Mouse (Mus musculus) stomach, embryonic 15.5 days (tissue): Measurements from ENCODE around the gene Asic2. TPM values are rescaled to one million over a fixed set of nuclear protein-coding genes. Genes with fewer than 3 reads are reported as not detected.

ENCODE experiments used
- ATAC-seq: fragments of 200-750 bp; cut with Nextera tagmentation; 2 replicates; pipeline ENCODE4 v1.8.0; 2017; ENCODE audit warnings: low read depth, moderate number of reproducible peaks, moderate TSS enrichment; ENCODE audit not compliant: insufficient read depth, low FRiP score
- H3K27ac ChIP-seq: fragments of 300-500 bp; sonication (generic); 2 replicates; pipeline ENCODE4 v1.5.1; 2015; ENCODE audit warnings: mild to moderate bottlenecking, inconsistent platforms
- H3K27me3 ChIP-seq: fragments of 300-500 bp; sonication (generic); replicated peaks from 2 replicates; pipeline ENCODE4 v1.6.1; 2015; ENCODE audit warnings: inconsistent platforms
- H3K36me3 ChIP-seq: fragments of 300-500 bp; sonication (generic); 2 replicates; pipeline ENCODE4 v1.6.1; 2015; ENCODE audit warnings: inconsistent platforms
- H3K4me1 ChIP-seq: fragments of 300-500 bp; sonication (generic); 2 replicates; pipeline ENCODE4 v1.6.1; 2015; ENCODE audit warnings: inconsistent platforms
- H3K4me2 ChIP-seq: fragments of 300-500 bp; sonication (generic); 2 replicates; pipeline ENCODE4 v1.6.1; 2015; ENCODE audit warnings: mild to moderate bottlenecking, inconsistent platforms
- H3K4me3 ChIP-seq: fragments of 300-500 bp; sonication (generic); replicated peaks from 2 replicates; pipeline ENCODE4 v1.5.1; 2015; ENCODE audit warnings: inconsistent platforms
- H3K9ac ChIP-seq: fragments of 300-500 bp; sonication (generic); 2 replicates; pipeline ENCODE4 v1.6.1; 2015; ENCODE audit warnings: inconsistent platforms
- H3K9me3 ChIP-seq: fragments of 300-500 bp; sonication (generic); 2 replicates; pipeline ENCODE4 v1.6.1; 2016; ENCODE audit warnings: inconsistent platforms
- WGBS: fragments of 180-500 bp; shearing (Covaris S2); methylation state at CpG from one replicate; pipeline ENCODE4 v1.1.7; 2015; 5-methylcytosine and 5-hydroxymethylcytosine counted together
- polyA plus RNA-seq: library from polyadenylated mRNA; unstranded; fragments of >200 nt; fragmentation: Nextera tagmentation; extraction: Ambion mirVana; gene quantifications from 2 replicates; pipeline ENCODE4 v1.2.1, GENCODE M21; 2015

Asic2 gene
- polyA plus RNA-seq, 1 experiment from 2014 or later, result 0.65 TPM

DNA sequence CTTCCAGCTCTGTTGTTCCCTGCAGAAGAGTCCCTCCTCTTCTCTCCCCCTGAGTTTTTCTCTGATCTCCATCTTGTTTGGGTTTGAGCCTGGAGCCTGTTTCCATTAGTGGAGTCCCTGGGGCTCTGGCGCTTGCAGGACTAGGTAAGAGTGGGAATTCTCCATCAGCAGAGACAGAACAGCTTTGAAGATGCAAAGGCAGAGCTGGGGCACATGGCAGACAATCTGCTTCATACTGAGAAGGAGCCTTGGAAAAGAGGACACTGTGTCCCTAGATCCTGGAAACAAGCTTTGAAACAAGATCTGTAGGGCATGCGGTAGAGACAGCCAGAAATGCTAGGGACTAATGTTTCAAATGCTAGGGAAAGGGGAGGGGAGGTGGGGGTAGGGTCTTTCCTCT is 729.2 kb downstream of the Asic2 start:
- no peak for ATAC-seq
- no peaks in the 10 kb centered on the region for H3K27me3 ChIP-seq
- H3K36me3 ChIP-seq, result no peaks in the 10 kb centered on the region
- no peaks in the 10 kb centered on the region for H3K9me3 ChIP-seq
- H3K4me1 ChIP-seq, result no peaks in the 10 kb centered on the region
- no peak overlapping the region for H3K4me2 ChIP-seq
- no peak overlapping the region for H3K27ac ChIP-seq
- 67% methylated on average over 2 of the region's 2 CpGs for WGBS
- no peak overlapping the region for H3K9ac ChIP-seq
- no peak overlapping the region for H3K4me3 ChIP-seq

DNA sequence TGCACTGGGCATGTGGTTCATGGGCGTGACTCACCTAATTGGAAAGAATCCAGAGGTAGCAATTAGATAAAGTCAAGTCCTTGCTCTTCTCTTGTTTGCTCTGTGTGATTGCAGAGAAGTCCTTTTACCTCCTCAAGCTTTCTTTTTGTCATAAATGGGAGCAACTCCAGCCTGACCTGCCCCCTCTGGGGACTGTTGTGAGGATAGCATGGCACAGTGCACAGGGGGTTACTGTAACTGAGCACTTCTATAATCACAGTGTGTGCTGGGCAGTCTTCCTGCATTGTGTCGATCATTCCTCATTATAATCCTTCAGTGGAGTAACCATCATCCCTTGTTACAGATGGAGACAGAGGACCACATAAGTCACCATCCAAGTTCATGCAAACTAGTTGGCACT is 732.2 kb downstream of the Asic2 start:
- WGBS, result 91% methylated on average over 2 of the region's 2 CpGs
- Histone ChIP-seq H3K27ac (no peak overlapping the region), H3K9me3 (no peaks in the 10 kb centered on the region), H3K4me3 (no peak overlapping the region), H3K36me3 (no peaks in the 10 kb centered on the region), H3K27me3 (no peaks in the 10 kb centered on the region), H3K4me2 (no peak overlapping the region), H3K9ac (no peak overlapping the region), H3K4me1 (no peaks in the 10 kb centered on the region)
- no peak for ATAC-seq

DNA sequence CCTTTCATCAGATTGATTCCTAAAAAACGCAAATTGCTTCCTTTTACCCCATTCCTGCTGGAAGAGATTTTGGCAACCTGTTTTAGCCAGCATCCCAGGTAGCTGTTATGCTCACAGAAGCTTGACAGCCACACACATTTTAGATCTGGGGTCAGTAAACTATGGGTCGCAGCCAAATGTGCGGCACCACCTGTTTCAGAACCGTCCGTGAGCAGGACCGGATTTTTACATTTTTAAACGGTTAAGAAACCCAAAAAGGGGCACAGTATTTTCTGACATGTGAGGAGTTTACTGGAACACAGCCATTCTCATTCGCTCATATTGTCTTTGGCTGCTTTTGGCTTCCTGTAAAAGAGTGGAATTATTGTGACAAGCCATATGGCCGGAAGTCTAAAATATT is 744.9 kb downstream of the Asic2 start:
- Histone ChIP-seq H3K9ac (no peak overlapping the region), H3K4me2 (no peak overlapping the region), H3K36me3 (no peaks in the 10 kb centered on the region), H3K9me3 (no peaks in the 10 kb centered on the region), H3K27me3 (no peaks in the 10 kb centered on the region), H3K27ac (no peak overlapping the region), H3K4me1 (no peaks in the 10 kb centered on the region), H3K4me3 (no peak overlapping the region)
- 79% methylated on average over 9 of the region's 9 CpGs for WGBS
- no peak for ATAC-seq

DNA sequence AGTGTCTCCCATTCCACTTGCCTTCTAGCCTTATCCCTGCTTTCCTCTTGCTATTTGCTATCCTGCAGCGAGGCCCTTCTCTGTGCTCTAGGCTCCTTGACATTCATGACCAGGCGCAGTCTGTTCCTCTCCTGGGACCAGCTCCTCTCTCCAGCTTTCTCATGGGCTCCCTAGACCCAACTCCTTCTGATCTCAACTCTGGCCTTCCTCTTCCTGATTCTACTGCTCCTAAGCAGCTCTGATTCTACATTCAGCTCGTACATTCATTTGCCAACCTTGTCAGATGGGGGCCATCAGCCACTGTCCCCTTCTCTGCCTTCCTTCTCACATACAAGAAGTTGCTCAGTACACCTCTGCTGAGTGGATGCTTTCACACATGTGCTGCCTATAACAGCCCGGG is 747.5 kb downstream of the Asic2 start:
- H3K9ac ChIP-seq, result no peak overlapping the region
- H3K9me3 ChIP-seq, result no peaks in the 10 kb centered on the region
- ATAC-seq, result no peak

DNA sequence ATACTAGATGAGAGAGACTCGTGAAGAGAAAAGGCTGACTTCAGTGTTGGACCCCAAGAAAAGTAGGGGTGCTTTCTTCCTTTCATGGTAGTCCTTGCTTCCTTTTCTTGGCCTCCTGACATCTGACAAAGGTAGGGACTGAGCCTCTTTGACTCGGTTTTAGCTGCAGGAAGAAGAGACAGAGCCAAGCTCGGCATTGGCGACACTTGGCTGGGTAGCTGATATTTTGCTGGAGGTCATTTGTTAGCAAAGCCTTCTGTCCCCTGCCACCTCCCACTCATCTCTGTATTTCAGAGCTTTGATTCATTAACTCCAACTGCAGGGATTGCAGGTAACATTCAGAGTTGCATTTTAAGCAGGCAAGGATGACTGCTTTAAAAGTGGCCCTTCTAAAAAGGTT is 762.8 kb downstream of the Asic2 start:
- 60% methylated on average over 4 of the region's 4 CpGs for WGBS
- Histone ChIP-seq H3K9me3 (no peaks in the 10 kb centered on the region), H3K9ac (no peak overlapping the region), H3K4me3 (no peak overlapping the region), H3K27ac (no peak overlapping the region), H3K36me3 (no peaks in the 10 kb centered on the region), H3K4me2 (no peak overlapping the region), H3K4me1 (no peaks in the 10 kb centered on the region), H3K27me3 (no peaks in the 10 kb centered on the region)
- ATAC-seq, result no peak

More for the DNA sequence above, 747.5 kb downstream of the Asic2 start:
- Histone ChIP-seq H3K4me1 (no peaks in the 10 kb centered on the region), H3K36me3 (no peaks in the 10 kb centered on the region), H3K27ac (no peak overlapping the region), H3K4me2 (no peak overlapping the region), H3K27me3 (no peaks in the 10 kb centered on the region), H3K4me3 (no peak overlapping the region)
- 84% methylated on average over 4 of the region's 4 CpGs for WGBS

DNA sequence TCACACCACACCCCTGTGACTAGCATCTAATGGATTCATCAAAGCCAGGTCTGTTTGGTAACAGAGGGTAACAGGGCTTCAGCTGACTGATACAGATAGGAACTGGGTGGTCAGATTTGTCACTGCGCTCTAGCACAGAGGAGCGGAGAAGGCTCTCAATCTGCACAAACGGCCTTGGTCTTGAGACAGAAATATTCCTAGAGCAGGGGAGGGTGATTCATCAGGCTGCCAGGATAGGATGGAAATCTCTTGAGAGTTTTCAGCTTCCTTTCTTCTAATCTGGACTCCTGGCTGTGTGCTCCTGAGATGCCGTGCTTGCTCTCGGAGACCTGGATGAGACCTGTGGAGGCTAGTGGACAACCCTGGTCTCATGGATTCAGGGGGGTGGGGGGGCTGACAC is 765.7 kb downstream of the Asic2 start:
- Histone ChIP-seq H3K9me3 (no peaks in the 10 kb centered on the region), H3K9ac (no peak overlapping the region), H3K36me3 (no peaks in the 10 kb centered on the region), H3K27ac (no peak overlapping the region), H3K4me2 (no peak overlapping the region), H3K27me3 (no peaks in the 10 kb centered on the region), H3K4me3 (no peak overlapping the region), H3K4me1 (no peaks in the 10 kb centered on the region)
- ATAC-seq, result no peak
- 71% methylated on average over 5 of the region's 5 CpGs for WGBS

DNA sequence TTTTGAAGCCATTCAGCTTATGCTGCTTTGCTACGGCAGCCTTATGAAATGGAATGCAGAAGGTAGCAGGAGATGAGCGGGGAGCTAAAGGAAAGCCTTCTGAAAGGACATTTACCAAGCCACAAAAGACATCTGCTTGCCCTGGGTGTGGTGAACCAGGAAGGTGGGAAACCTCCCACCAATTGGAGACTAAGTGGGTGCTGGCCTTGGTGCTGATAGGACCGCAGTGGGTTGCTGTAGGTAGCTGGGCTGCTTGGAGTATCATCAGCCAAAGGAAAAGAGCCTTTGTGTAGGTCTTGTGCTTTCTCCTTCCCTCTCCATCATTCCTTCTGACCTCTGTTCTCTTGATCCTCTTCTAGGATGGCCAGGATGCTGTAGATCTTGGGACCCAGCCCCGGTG is 774.4 kb downstream of the Asic2 start:
- no peaks in the 10 kb centered on the region for H3K27me3 ChIP-seq
- H3K9me3 ChIP-seq, result no peaks in the 10 kb centered on the region
- H3K4me2 ChIP-seq, result no peak overlapping the region
- 40% methylated on average over 4 of the region's 4 CpGs for WGBS
- H3K27ac ChIP-seq, result no peak overlapping the region
- no peaks in the 10 kb centered on the region for H3K36me3 ChIP-seq
- no peak for ATAC-seq
- H3K4me1 ChIP-seq, result no peaks in the 10 kb centered on the region
- no peak overlapping the region for H3K9ac ChIP-seq
- H3K4me3 ChIP-seq, result no peak overlapping the region

DNA sequence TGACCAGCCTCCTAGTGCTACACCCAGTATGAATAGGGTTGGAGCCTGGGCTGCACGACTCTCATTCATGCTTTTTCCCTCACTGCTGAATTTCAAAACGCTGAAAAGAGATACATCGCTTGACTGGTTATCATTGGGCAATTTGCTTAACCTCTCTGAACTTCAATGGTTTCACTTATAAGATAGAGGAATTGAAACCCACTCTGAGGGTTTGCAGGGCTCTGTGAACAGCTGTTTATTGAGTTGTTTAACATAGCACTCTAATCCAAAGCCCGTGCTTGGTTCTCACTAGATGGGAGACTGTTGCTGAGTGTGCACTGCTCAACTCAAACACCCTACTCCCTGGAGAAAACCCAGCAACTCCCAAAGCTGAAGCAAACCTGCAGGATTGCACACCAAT is 776.1 kb downstream of the Asic2 start:
- 74% methylated on average over 4 of the region's 4 CpGs for WGBS
- H3K27ac ChIP-seq, result no peak overlapping the region
- H3K4me2 ChIP-seq, result no peak overlapping the region
- no peak overlapping the region for H3K9ac ChIP-seq
- ATAC-seq, result no peak
- H3K27me3 ChIP-seq, result no peaks in the 10 kb centered on the region
- no peaks in the 10 kb centered on the region for H3K36me3 ChIP-seq
- no peaks in the 10 kb centered on the region for H3K9me3 ChIP-seq
- no peak overlapping the region for H3K4me3 ChIP-seq
- H3K4me1 ChIP-seq, result no peaks in the 10 kb centered on the region

DNA sequence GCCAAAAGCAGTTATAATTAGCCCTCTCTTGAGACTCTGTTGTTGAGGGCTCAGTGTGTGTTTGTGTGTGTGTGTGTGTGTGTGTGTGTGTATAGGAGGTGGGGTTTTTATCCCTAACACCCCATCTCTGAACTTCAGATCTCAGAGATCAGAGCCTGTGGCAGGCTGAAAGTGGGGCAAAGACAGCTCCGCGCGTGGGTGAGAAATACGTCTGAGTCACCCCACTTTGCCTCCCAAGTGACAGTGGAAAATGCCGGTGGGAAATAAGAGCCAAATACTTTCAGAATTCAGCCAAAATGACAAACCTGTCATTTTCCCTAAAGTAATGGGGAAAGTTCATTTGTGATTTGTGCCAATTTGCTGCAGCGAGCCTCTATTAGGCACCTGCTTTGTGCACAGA is 779.2 kb downstream of the Asic2 start:
- H3K36me3 ChIP-seq, result no peaks in the 10 kb centered on the region
- no peak overlapping the region for H3K27ac ChIP-seq
- no peaks in the 10 kb centered on the region for H3K9me3 ChIP-seq
- ATAC-seq, result no peak
- no peak overlapping the region for H3K4me2 ChIP-seq
- H3K9ac ChIP-seq, result no peak overlapping the region
- 85% methylated on average over 6 of the region's 6 CpGs for WGBS
- no peaks in the 10 kb centered on the region for H3K4me1 ChIP-seq
- H3K4me3 ChIP-seq, result no peak overlapping the region
- H3K27me3 ChIP-seq, result no peaks in the 10 kb centered on the region

DNA sequence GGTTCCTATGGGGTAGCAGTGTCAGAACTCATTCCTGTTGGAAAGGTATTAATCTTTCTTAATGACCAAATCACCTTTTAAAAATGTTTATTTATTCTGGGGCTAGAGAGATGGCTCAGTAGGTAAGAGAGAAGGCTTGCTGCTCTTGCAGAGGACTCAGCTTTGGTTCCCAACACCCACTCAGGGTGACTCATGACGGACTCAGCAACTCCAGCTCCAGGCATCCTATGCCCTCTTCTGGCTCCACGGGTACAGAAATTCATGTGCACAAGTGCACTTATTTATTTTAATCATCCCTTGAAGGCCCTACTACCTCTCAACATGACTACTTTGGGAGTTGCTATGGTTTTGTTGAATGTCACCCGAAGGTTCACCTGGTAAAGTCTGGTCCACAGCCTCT is 780.4 kb downstream of the Asic2 start:
- Histone ChIP-seq H3K4me2 (no peak overlapping the region), H3K9me3 (no peaks in the 10 kb centered on the region), H3K27me3 (no peaks in the 10 kb centered on the region), H3K27ac (no peak overlapping the region), H3K9ac (no peak overlapping the region), H3K4me1 (no peaks in the 10 kb centered on the region), H3K36me3 (no peaks in the 10 kb centered on the region), H3K4me3 (no peak overlapping the region)
- WGBS, result 79% methylated on average over 3 of the region's 3 CpGs
- no peak for ATAC-seq

DNA sequence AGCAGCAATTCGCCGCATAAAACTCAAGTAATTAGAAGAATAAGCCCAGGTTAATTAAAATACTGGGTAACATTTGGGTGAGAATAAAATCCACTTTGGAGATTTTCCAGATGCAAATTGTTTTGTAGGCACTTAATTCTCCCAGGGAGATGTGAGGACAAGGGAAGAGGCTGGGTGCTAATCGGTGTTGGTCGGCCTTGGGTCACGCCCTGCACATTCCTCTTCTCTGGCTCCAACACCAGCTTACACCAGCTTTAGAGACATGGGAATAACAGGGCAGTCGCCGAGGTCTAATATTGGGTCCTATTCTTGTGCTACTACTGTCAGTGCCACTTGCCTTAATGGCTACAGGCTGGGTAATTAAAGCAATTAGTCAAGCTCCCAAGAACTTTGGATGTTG is 783.5 kb downstream of the Asic2 start:
- H3K4me3 ChIP-seq, result no peak overlapping the region
- WGBS, result 65% methylated on average over 7 of the region's 7 CpGs
- no peak overlapping the region for H3K27ac ChIP-seq
- H3K4me2 ChIP-seq, result no peak overlapping the region
- no peaks in the 10 kb centered on the region for H3K4me1 ChIP-seq
- no peaks in the 10 kb centered on the region for H3K27me3 ChIP-seq
- no peaks in the 10 kb centered on the region for H3K9me3 ChIP-seq
- H3K9ac ChIP-seq, result no peak overlapping the region
- no peaks in the 10 kb centered on the region for H3K36me3 ChIP-seq
- no peak for ATAC-seq

DNA sequence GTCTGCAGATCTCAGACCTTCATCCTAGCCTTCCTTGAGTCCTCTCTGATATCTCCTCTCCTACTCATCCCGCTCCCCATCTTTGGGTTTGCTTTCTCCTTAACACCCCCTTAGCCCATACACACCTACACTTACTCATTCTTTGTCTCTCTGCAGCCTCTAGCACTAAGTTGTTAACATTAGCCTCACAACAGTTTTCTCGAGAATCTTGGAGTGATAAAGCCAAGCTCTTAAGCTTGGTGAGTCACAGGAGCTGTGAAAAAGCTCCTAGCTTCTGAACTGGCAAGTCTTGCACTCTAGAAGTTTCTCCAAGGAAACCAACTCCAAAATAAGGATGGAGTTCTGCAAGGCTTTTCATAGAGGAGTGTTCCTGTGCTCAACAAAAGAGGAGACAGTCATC is 803.4 kb downstream of the Asic2 start:
- Histone ChIP-seq H3K36me3 (no peaks in the 10 kb centered on the region), H3K9me3 (no peaks in the 10 kb centered on the region), H3K27me3 (no peaks in the 10 kb centered on the region), H3K9ac (no peak overlapping the region), H3K4me2 (no peak overlapping the region), H3K4me1 (no peaks in the 10 kb centered on the region), H3K27ac (no peak overlapping the region), H3K4me3 (no peak overlapping the region)
- ATAC-seq, result no peak
- 82% methylated on average over 2 of the region's 2 CpGs for WGBS

DNA sequence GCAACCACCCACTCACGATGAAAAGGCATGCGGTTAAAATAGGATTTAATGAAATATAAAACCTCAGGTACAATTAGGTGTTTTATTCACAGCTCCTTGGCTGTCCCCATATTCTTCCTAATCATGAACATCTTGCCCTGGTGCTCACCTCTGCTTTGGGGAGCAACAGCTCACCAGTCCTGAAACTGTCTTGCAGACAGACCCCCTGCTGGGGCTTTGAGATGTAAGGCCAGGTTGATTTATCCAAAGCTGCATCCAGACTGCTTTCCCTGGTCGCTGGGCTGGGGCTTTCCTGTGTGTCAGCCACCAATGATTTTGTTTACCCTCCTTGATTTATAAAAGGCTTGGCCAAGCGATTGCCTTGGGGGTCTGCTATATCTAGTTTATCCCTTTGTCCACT is 805.2 kb downstream of the Asic2 start:
- H3K27ac ChIP-seq, result no peak overlapping the region
- H3K4me2 ChIP-seq, result no peak overlapping the region
- H3K4me3 ChIP-seq, result no peak overlapping the region
- no peaks in the 10 kb centered on the region for H3K9me3 ChIP-seq
- no peaks in the 10 kb centered on the region for H3K4me1 ChIP-seq
- H3K36me3 ChIP-seq, result no peaks in the 10 kb centered on the region
- no peak for ATAC-seq
- 54% methylated on average over 4 of the region's 4 CpGs for WGBS
- no peak overlapping the region for H3K9ac ChIP-seq
- no peaks in the 10 kb centered on the region for H3K27me3 ChIP-seq
